Mouse (Mus musculus): ENCODE measurements around the gene Galnt17. TPM values are rescaled to one million over a fixed set of nuclear protein-coding genes. Genes with fewer than 3 reads are reported as not detected.

Galnt17 gene
- polyA plus RNA-seq, 1 experiment from 2014 or later, result not detected

DNA sequence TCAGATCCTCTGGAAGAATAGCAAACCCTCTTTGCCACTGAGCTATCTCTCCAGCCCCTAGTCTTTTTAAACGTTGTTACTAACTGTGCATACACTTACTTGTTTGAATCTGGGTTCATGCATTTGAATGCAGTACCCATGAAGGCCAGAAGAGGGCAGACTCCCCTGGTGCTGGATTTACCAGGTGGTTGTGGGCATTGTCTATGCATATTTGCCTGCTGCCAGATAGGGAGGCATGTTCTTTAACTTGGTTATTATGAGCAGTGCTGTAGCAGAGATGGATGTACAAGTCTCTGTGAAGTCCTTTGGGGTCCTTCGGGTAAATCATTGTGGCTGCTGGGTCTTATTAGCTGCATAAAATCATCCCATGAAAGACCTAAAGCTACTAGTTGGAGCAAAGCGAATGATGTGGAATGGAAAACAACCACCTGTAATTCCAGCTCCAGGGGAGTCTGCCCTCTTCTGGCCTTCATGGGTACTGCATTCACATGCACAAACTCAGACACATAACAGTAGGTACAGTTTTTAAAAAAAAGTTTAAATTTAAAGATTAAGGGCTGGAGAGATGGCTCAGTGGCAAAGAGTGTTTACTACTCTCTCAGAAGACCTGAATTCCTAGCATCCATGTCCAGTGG is 300.3 kb downstream of the Galnt17 start:
- Histone ChIP-seq H3K4me2 (ENCODE audit: low read depth, low read length) (no peak overlapping the region), H3K4me1 (ENCODE audit: insufficient read depth) (no peaks in the 10 kb centered on the region), H3K4me3 (ENCODE audit: low read depth, low read length) (no peak overlapping the region), H3K27ac (ENCODE audit: low read depth) (no peak overlapping the region), H3K36me3 (replicated peaks; ENCODE audit: insufficient read depth, low read length) (no peaks in the 10 kb centered on the region), H3K27me3 (ENCODE audit: insufficient read depth, low read length) (no peaks in the 10 kb centered on the region), H3K9me3 (ENCODE audit: low read length) (no peaks in the 10 kb centered on the region), H3K9ac (replicated peaks) (no peak overlapping the region)
- WGBS (ENCODE audit: insufficient replicate concordance), result 74% methylated on average over 3 of the region's 3 CpGs
- DNase-seq (peak; percentile 20), ATAC-seq (no peak)
- peak; percentile 53 for TF ChIP-seq CTCF (IDR thresholded peaks at IDR 0.05; ENCODE audit: low read depth)
- TF ChIP-seq EP300 (IDR thresholded peaks at IDR 0.05; ENCODE audit: low read depth), result no peak

DNA sequence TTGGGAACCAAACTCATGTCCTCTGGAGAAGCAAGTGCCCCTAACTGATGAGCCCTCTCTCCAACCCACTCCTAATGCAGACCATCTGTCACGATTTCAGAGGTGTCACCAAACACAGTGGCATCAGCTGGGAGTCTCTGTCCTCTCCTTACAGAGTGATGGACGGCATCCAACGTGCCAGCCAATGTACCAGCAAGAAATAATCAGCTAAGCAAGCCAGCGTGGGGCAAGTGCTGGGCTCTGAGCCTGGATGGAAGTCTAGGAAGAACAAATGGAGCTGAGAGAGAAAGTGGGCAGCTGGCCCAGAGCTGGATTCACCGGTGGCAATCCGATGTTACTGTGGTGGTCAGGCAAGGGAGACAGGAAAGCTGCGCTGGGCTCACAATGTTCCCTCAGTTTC is 301.1 kb downstream of the Galnt17 start:
- TF ChIP-seq CTCF (IDR thresholded peaks at IDR 0.05; ENCODE audit: low read depth) (no peak), EP300 (IDR thresholded peaks at IDR 0.05; ENCODE audit: low read depth) (no peak)
- 69% methylated on average over 7 of the region's 7 CpGs for WGBS (ENCODE audit: insufficient replicate concordance)

DNA sequence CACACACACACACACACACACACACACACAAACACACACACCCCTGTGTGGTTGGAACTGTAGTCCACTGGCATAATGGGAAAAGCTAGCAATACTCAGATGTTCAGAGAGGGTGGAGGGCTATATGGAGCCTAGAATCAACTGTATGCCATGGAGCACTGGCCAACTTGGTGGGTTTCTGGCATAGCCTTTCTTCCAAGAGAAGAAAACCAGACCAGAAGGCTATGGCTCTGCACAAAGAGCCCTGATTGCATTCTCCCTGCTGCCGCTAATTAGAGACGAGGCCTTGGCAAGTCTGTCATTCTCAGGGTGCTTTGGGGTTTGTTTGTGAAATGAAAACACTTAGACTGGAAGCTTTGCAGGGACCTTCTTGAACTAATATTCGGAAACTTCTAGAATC is 301.8 kb downstream of the Galnt17 start:
- Histone ChIP-seq H3K4me2 (ENCODE audit: low read depth, low read length) (no peak overlapping the region), H3K4me3 (ENCODE audit: low read depth, low read length) (no peak overlapping the region), H3K27ac (ENCODE audit: low read depth) (no peak overlapping the region), H3K36me3 (replicated peaks; ENCODE audit: insufficient read depth, low read length) (no peaks in the 10 kb centered on the region), H3K9me3 (ENCODE audit: low read length) (no peaks in the 10 kb centered on the region), H3K9ac (replicated peaks) (no peak overlapping the region), H3K4me1 (ENCODE audit: insufficient read depth) (no peaks in the 10 kb centered on the region), H3K27me3 (ENCODE audit: insufficient read depth, low read length) (no peaks in the 10 kb centered on the region)
- 83% methylated on average over 3 of the region's 3 CpGs for WGBS (ENCODE audit: insufficient replicate concordance)
- ATAC-seq (no peak), DNase-seq (no peak)
- no peak for TF ChIP-seq CTCF (IDR thresholded peaks at IDR 0.05; ENCODE audit: low read depth)
- no peak for TF ChIP-seq EP300 (IDR thresholded peaks at IDR 0.05; ENCODE audit: low read depth)

More for the DNA sequence above, 301.1 kb downstream of the Galnt17 start:
- ATAC-seq, result no peak
- Histone ChIP-seq H3K27ac (ENCODE audit: low read depth) (no peak overlapping the region), H3K9ac (replicated peaks) (no peak overlapping the region), H3K4me3 (ENCODE audit: low read depth, low read length) (no peak overlapping the region), H3K9me3 (ENCODE audit: low read length) (no peaks in the 10 kb centered on the region), H3K4me1 (ENCODE audit: insufficient read depth) (no peaks in the 10 kb centered on the region), H3K4me2 (ENCODE audit: low read depth, low read length) (no peak overlapping the region), H3K36me3 (replicated peaks; ENCODE audit: insufficient read depth, low read length) (no peaks in the 10 kb centered on the region), H3K27me3 (ENCODE audit: insufficient read depth, low read length) (no peaks in the 10 kb centered on the region)
- DNase-seq, result no peak

DNA sequence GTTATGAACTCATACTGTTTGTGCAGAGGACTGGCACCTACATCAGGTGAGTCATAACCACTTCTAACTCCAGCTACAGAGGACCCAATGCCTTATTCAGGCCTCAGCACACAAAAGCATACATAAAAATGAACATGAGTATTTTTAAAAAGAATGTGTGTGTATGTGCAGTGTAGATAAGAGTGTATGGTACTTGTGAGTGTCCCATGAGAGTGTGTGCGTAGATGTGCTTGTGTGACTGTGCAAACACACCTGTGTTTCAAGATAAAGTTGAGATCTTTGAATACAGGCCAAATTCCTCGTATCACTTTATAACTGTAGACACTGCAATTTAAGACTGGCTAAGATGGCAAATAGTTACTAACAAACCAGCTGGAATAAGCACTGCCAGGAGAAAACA is 307.7 kb downstream of the Galnt17 start:
- DNase-seq (no peak), ATAC-seq (no peak)
- no peak overlapping the region for H3K27ac ChIP-seq (ENCODE audit: low read depth)
- H3K4me1 ChIP-seq (ENCODE audit: insufficient read depth), result no peaks in the 10 kb centered on the region
- no peak overlapping the region for H3K9ac ChIP-seq (replicated peaks)
- 70% methylated on average over 2 of the region's 2 CpGs for WGBS (ENCODE audit: insufficient replicate concordance)
- no peaks in the 10 kb centered on the region for H3K36me3 ChIP-seq (replicated peaks; ENCODE audit: insufficient read depth, low read length)
- H3K9me3 ChIP-seq (ENCODE audit: low read length), result no peaks in the 10 kb centered on the region
- H3K27me3 ChIP-seq (ENCODE audit: insufficient read depth, low read length), result no peaks in the 10 kb centered on the region
- no peak overlapping the region for H3K4me2 ChIP-seq (ENCODE audit: low read depth, low read length)
- TF ChIP-seq EP300 (IDR thresholded peaks at IDR 0.05; ENCODE audit: low read depth) (no peak), CTCF (IDR thresholded peaks at IDR 0.05; ENCODE audit: low read depth) (no peak)
- H3K4me3 ChIP-seq (ENCODE audit: low read depth, low read length), result no peak overlapping the region

DNA sequence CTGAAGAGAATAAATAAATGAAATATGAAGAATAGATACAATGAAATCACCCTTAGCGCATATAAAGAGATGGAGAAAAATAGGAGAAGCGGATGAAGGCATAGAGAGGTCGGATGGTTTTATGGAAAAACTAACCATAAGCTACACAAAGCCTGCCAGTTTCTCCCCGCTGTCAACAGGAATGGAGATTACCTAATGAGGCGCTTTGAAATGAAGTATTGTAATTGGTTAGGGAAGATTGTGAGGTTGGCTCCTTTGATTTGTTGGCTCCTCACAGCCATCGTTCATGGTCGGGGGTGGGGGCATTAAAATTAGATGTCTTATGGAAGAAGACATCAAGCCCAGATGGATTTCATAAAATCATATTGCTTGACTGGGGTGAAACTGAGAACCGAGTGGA is 329.0 kb downstream of the Galnt17 start:
- H3K27me3 ChIP-seq (ENCODE audit: insufficient read depth, low read length), result no peaks in the 10 kb centered on the region
- H3K27ac ChIP-seq (ENCODE audit: low read depth), result no peak overlapping the region
- H3K4me2 ChIP-seq (ENCODE audit: low read depth, low read length), result no peak overlapping the region
- H3K9ac ChIP-seq (replicated peaks), result no peak overlapping the region
- WGBS (ENCODE audit: insufficient replicate concordance), result 76% methylated on average over 8 of the region's 8 CpGs
- no peak for DNase-seq
- TF ChIP-seq CTCF (IDR thresholded peaks at IDR 0.05; ENCODE audit: low read depth) (no peak), EP300 (IDR thresholded peaks at IDR 0.05; ENCODE audit: low read depth) (no peak)
- ATAC-seq, result no peak
- no peak overlapping the region for H3K4me3 ChIP-seq (ENCODE audit: low read depth, low read length)
- H3K9me3 ChIP-seq (ENCODE audit: low read length), result no peaks in the 10 kb centered on the region
- no peaks in the 10 kb centered on the region for H3K36me3 ChIP-seq (replicated peaks; ENCODE audit: insufficient read depth, low read length)
- no peaks in the 10 kb centered on the region for H3K4me1 ChIP-seq (ENCODE audit: insufficient read depth)

DNA sequence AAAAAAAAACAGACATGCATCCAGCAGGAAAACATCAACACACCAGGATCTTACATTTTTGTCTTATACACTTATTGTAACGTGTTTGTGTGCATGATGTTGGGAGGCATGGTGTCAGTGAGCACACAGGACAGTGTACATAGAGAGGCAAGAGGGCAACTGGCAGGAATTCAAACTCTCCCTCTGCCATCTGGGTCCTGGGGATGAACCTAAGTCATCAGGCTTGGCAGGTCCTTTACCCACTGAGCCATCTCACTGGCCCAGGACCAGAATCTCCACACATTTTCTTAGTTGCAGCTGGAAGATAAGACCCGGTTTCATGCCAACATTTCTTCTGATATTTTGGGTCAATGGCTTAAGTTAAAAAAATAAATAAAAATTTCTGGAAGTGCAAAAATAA is 329.4 kb downstream of the Galnt17 start:
- no peak for DNase-seq

More for the DNA sequence above, 329.4 kb downstream of the Galnt17 start:
- Histone ChIP-seq H3K4me1 (ENCODE audit: insufficient read depth) (no peaks in the 10 kb centered on the region), H3K9me3 (ENCODE audit: low read length) (no peaks in the 10 kb centered on the region), H3K27ac (ENCODE audit: low read depth) (no peak overlapping the region), H3K9ac (replicated peaks) (no peak overlapping the region), H3K4me3 (ENCODE audit: low read depth, low read length) (no peak overlapping the region), H3K27me3 (ENCODE audit: insufficient read depth, low read length) (no peaks in the 10 kb centered on the region), H3K36me3 (replicated peaks; ENCODE audit: insufficient read depth, low read length) (no peaks in the 10 kb centered on the region), H3K4me2 (ENCODE audit: low read depth, low read length) (no peak overlapping the region)
- 59% methylated on average over 2 of the region's 2 CpGs for WGBS (ENCODE audit: insufficient replicate concordance)
- no peak for ATAC-seq
- TF ChIP-seq CTCF (IDR thresholded peaks at IDR 0.05; ENCODE audit: low read depth) (no peak), EP300 (IDR thresholded peaks at IDR 0.05; ENCODE audit: low read depth) (no peak)

Data from liver, postnatal 0 days (tissue).